Mouse (Mus musculus) heart, adult 9 months (tissue): ENCODE measurements around the gene Ankrd23.
"Not testable (repeated sequence)": the region's sequence is repeated elsewhere in the genome, so short reads cannot be mapped to it uniquely, and the experiment has no call there.

Experiments used
- DNase-seq, 2 experiments: peaks; one replicate each; pipeline ENCODE4 v3.0.0; 2022; ENCODE audit warnings: low spot score in 2 of 2

Gene Ankrd23

DNA sequence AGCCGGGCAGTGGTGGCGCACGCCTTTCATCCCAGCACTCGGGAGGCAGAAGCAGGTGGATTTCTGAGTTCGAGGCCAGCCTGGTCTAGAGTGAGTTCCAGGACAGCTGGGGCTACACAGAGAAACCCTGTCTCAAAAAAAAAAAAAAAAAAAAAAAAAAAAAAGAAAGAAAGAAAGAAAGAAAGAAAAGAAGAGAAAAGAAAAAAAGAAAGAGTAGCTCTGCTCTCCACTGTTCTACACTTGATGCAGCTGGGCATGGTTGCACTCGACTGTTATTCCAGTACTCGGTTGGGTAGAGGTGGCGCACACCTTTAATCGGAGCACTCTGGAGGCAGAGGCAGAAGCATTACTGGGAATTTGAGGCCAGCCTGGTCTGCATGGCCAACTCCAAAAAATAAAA, at the start of gene Ankrd23:
Gene Ankrd23, minus strand, starts transcription at position 101 of the 400 bp plus-strand sequence.
- not testable (repeated sequence) for DNase-seq

- no peak for DNase-seq
Measured at GRCm38 (mm10) chr1:36586288-36586687, 49.6 kb upstream of the Ankrd23 start.

GRCm38 (mm10) chr1:36583408-36584116, 46.9 kb upstream of the Ankrd23 start:
- DNase-seq = no peak

GRCm38 (mm10) chr1:36582211-36582610, 45.5 kb upstream of the Ankrd23 start:
- DNase-seq = no peak

DNA sequence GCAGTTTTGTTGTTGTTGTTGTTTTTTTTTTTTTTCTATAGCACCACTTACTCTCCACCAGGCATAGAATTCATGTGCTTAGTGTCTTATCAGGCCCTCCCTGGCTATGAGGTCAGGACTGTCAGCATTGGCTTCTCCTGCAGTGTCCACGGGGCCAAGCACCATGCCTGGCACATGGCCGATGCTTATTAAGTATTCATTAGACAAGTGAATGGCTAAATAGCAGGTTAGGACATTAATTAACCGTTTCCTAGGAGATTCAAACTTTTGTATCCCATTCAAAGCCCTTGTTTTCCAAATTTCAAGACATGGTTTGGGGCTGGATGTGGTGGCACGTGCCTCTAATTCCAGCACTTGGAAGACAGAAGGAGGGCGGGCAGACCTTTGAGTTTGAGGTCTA, 44.6 kb upstream of the Ankrd23 start:
- no peak for DNase-seq

- peak; percentile 79 to 80 for DNase-seq
Measured at GRCm38 (mm10) chr1:36580384-36581207, 43.9 kb upstream of the Ankrd23 start.

DNA sequence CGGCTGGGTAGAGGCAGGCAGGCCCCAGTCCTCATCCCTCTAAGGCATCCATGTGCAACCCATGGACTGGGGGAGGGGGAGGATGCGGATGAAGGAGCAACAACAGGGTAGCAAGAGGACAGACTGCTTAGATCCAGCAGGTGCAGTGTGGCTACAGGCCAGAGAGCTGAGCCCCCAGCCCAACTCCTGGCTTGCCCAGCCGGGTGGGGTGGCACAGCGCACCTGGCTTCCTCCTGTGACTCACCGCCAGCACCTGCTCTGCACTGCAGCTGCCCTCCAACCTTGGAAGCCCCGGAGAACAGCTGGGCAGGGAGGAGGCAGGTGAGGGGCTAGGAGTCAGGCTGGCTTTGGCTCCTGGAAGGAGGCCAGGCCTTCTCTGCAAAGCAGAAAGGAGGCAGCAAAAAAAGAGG, 43.3 kb upstream of the Ankrd23 start:
- DNase-seq = peak in 1 of 2 experiments; percentile 30

GRCm38 (mm10) chr1:36576991-36577675, 40.5 kb upstream of the Ankrd23 start:
- DNase-seq = no peak

DNA sequence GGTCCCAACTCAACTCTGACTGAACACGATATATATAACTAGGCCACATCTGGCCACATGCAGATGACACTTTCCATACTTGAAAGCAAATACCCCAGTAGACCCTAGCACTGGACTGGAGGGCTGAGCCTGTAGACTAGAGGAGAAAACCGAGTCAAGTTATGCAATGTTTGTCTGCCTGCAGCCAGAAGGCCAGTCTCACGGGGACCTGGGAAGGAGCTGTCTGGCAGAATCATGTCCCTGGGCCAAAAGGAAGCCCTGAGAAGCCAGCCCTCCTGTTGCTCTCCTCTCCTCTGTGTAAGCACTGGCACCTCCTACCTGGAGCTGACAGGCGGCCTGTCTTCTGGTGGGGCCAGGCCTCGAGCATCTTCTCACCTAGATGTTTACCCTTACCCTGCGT, 38.7 kb upstream of the Ankrd23 start:
- DNase-seq = no peak

DNA sequence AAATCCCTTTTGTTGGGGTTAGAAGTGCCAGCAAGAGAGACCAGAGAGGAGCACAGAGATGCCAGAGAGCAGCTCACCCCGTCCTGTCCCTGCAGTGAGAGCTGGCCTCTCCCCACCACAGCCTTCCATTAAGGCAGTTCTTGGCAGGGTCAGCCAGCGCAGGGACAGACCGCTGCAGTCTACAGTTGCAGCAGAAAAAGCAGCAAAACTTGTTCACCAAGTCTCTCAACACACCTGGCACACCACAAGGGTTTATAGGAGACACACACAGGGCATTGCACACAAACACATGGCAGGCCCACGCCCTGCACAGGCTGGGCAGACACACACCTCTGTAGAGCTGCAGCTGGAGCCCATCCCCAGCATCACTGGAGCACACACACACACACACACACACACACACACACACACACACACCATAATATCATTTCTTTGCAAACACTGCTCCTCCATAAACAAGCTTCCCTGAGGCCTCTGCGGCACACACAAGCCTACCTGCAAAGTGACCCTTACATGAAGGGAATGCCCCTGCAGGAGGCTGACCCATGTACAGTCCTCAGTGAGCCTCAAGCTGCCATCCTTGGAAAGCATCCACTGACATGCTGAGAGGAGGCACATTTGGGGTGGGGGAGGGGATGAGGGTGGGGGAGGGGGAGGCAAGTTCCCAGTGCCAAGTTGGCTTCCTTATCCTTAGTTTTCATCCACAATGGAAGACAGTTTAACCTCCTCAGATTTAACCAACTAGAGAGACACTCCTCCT, 37.7 kb upstream of the Ankrd23 start:
- no peak for DNase-seq

DNA sequence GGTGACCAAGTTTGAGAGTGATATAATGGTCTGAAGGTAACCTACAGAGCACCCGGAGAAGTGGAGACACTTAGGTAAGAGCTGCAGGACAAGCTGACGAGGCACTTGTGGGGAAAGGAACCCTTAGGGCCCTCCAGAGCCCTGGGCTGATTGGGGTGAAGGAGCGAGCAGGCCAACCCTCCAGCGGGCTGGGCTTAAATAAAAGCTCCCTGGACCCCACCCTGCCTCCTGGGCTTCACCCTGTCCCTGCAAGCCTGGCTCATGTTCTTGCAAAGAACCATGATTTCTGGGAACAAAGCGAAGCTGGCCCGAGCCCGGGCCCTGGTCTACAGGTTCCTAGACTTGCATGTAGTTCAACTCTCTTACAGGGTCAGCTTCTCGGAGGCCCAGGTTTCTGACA, 36.8 kb upstream of the Ankrd23 start:
- DNase-seq = no peak

GRCm38 (mm10) chr1:36572709-36573108, 36.0 kb upstream of the Ankrd23 start:
- DNase-seq = peak; percentile 65 to 84

DNA sequence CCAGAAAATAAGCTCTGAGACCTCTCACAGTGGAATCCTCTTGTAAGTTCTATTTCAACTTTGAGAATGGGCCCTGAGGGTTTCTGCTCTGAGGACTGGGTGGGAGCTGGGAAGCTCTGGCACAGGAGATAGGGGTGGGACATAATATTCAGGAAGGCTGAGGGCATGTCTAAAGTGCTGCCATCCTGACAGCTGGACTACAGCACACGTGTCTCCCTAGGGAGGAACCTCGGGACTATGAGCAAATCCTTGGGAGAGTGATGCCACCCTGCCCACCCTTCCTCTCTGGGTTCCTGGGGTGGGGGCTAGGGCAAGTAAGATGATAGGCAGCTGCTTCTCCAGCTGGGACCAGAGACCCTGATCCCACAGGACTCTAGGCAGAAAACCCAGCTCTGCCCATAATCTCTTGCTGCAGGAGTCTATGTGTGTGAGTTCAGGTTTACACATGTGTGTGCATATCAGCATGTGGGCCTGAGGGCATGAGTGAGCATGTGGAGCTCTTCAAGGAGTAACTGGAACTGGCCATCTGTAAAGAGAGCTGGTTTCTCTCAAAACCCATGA, 35.5 kb upstream of the Ankrd23 start:
- DNase-seq = no peak

GRCm38 (mm10) chr1:36571627-36572026, 34.9 kb upstream of the Ankrd23 start:
- DNase-seq = peak; percentile 75 to 80

- DNase-seq = no peak
Measured at GRCm38 (mm10) chr1:36570320-36570719, 33.6 kb upstream of the Ankrd23 start.

- DNase-seq = peak in 1 of 2 experiments; percentile 31
Measured at GRCm38 (mm10) chr1:36569694-36570276, 33.1 kb upstream of the Ankrd23 start.

DNA sequence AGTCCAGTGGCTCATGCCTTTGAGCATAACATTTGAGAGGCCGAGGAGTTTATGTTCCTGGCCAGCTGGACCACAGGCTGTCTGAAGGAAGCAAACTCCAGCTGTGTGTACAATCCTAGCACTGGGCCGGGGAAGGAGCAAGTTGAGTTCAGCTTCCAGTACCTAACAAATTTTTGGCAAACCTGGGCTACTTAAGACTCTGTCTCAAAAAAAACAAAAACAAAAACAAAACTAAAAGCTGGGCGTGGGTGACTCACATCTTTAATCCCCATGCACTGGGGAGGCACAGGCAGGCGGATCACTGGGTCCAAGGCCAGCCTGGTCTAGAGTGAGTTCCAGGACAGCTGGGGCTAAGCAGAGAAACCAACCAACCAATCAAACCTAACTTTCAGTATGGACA, 32.1 kb upstream of the Ankrd23 start:
- peak; percentile 55 to 71 for DNase-seq

GRCm38 (mm10) chr1:36567818-36568603, 31.3 kb upstream of the Ankrd23 start:
- DNase-seq = no peak

- no peak for DNase-seq
Measured at GRCm38 (mm10) chr1:36566425-36566824, 29.7 kb upstream of the Ankrd23 start.

GRCm38 (mm10) chr1:36564101-36564500, 27.4 kb upstream of the Ankrd23 start:
- peak; percentile 84 to 87 for DNase-seq
